Mouse (Mus musculus) liver, embryonic 14.5 days (tissue): Measurements from ENCODE around the gene Plcb2.

Experiments used
- CTCF ChIP-seq: IDR thresholded peaks from 2 replicates; pipeline ENCODE4 v1.5.1; 2016; ENCODE audit warnings: antibody characterized with exemption, low read depth, control low read depth
- EP300 ChIP-seq: IDR thresholded peaks from 2 replicates; pipeline ENCODE4 v1.6.1; 2016; ENCODE audit warnings: antibody characterized with exemption, low read depth

- TF ChIP-seq EP300 = no peak
- TF ChIP-seq CTCF = no peak
Measured at GRCm38 (mm10) chr2:118756103-118756502, 27.9 kb upstream of the Plcb2 start.
